Mouse (Mus musculus): ENCODE results near the gene Matk. TPM values are rescaled to one million over a fixed set of nuclear protein-coding genes. Genes with fewer than 3 reads are reported as not detected.

The Matk gene
- polyA plus RNA-seq, 1 experiment from 2014 or later: 44.2 TPM

GRCm38 (mm10) chr10:81273842-81274241, 21.1 kb downstream of the Matk start:
- no peak overlapping the region for H3K4me2 ChIP-seq (ENCODE audit: low read length)

GRCm38 (mm10) chr10:81277676-81278075, 24.9 kb downstream of the Matk start:
- no peaks in the 10 kb centered on the region for H3K9me3 ChIP-seq (ENCODE audit: control insufficient read depth, low read length)
- H3K36me3 ChIP-seq (ENCODE audit: control insufficient read depth, insufficient read depth): peaks cover 5% of the 10 kb centered on the region; the same call in 1 of the 2 replicates
- H3K4me3 ChIP-seq (replicated peaks; ENCODE audit: low read length): no peak overlapping the region
- H3K9ac ChIP-seq (replicated peaks; ENCODE audit: low read depth, low read length): no peak overlapping the region
- ATAC-seq: no peak
- WGBS: 82% methylated on average over 22 of the region's 22 CpGs
- H3K4me2 ChIP-seq (ENCODE audit: low read length): no peak overlapping the region
- no peaks in the 10 kb centered on the region for H3K27me3 ChIP-seq (replicated peaks; ENCODE audit: control insufficient read depth, insufficient read depth, low read length)
- H3K27ac ChIP-seq (ENCODE audit: low read length): no peak overlapping the region
- H3K4me1 ChIP-seq (replicated peaks; ENCODE audit: control insufficient read depth, insufficient read depth, low read length): no peaks in the 10 kb centered on the region

More at GRCm38 (mm10) chr10:81273842-81274241, 21.1 kb downstream of the Matk start:
- Histone ChIP-seq H3K27me3 (replicated peaks; ENCODE audit: control insufficient read depth, insufficient read depth, low read length) (no peaks in the 10 kb centered on the region), H3K36me3 (ENCODE audit: control insufficient read depth, insufficient read depth) (peaks cover 11% of the 10 kb centered on the region), H3K27ac (ENCODE audit: low read length) (no peak overlapping the region), H3K4me1 (replicated peaks; ENCODE audit: control insufficient read depth, insufficient read depth, low read length) (peaks cover 4% of the 10 kb centered on the region), H3K9me3 (ENCODE audit: control insufficient read depth, low read length) (no peaks in the 10 kb centered on the region), H3K9ac (replicated peaks; ENCODE audit: low read depth, low read length) (no peak overlapping the region), H3K4me3 (replicated peaks; ENCODE audit: low read length) (no peak overlapping the region)
- WGBS: 96% methylated on average over 19 of the region's 19 CpGs
- no peak for ATAC-seq

- WGBS: 53% methylated on average over 10 of the region's 10 CpGs
- ATAC-seq: no peak
Measured at GRCm38 (mm10) chr10:81279496-81279895, 26.8 kb downstream of the Matk start.

DNA sequence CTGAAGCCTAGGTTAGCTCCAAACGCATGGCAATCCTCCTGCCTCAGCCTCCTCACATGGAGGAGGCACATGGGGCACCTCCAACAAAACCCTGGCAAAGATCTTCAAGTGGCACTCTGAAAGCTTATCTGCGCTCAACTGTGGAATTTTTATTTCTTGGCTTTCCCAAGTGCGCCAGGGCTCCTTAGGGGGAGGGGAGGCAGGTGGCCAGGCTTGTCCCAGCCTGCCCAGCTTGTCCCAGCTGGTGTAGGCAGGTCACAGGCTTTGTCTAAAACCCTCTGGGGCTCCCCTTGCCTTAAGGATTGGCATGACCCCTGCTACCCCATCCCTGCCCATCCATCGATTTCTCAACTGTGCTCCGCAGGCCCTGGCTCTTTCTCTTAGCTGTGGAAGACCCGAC, 31.5 kb downstream of the Matk start:
- Histone ChIP-seq H3K9ac (replicated peaks; ENCODE audit: low read depth, low read length) (no peak overlapping the region), H3K27me3 (replicated peaks; ENCODE audit: control insufficient read depth, insufficient read depth, low read length) (peaks cover 6% of the 10 kb centered on the region), H3K4me2 (ENCODE audit: low read length) (no peak overlapping the region), H3K4me3 (replicated peaks; ENCODE audit: low read length) (no peak overlapping the region), H3K27ac (ENCODE audit: low read length) (no peak overlapping the region), H3K9me3 (ENCODE audit: control insufficient read depth, low read length) (no peaks in the 10 kb centered on the region), H3K4me1 (replicated peaks; ENCODE audit: control insufficient read depth, insufficient read depth, low read length) (peaks cover 15% of the 10 kb centered on the region; the same call in 1 of the 2 replicates), H3K36me3 (ENCODE audit: control insufficient read depth, insufficient read depth) (no peaks in the 10 kb centered on the region)
- ATAC-seq: no peak
- WGBS: 59% methylated on average over 6 of the region's 6 CpGs

More at GRCm38 (mm10) chr10:81279496-81279895, 26.8 kb downstream of the Matk start:
- Histone ChIP-seq H3K36me3 (ENCODE audit: control insufficient read depth, insufficient read depth) (no peaks in the 10 kb centered on the region), H3K4me1 (replicated peaks; ENCODE audit: control insufficient read depth, insufficient read depth, low read length) (no peaks in the 10 kb centered on the region), H3K9me3 (ENCODE audit: control insufficient read depth, low read length) (no peaks in the 10 kb centered on the region), H3K27me3 (replicated peaks; ENCODE audit: control insufficient read depth, insufficient read depth, low read length) (peaks cover 2% of the 10 kb centered on the region), H3K4me2 (ENCODE audit: low read length) (no peak overlapping the region), H3K4me3 (replicated peaks; ENCODE audit: low read length) (no peak overlapping the region), H3K27ac (ENCODE audit: low read length) (no peak overlapping the region), H3K9ac (replicated peaks; ENCODE audit: low read depth, low read length) (no peak overlapping the region)

GRCm38 (mm10) chr10:81284719-81285118, 32.0 kb downstream of the Matk start:
- Histone ChIP-seq H3K27me3 (replicated peaks; ENCODE audit: control insufficient read depth, insufficient read depth, low read length) (peaks cover 6% of the 10 kb centered on the region), H3K9me3 (ENCODE audit: control insufficient read depth, low read length) (no peaks in the 10 kb centered on the region), H3K9ac (replicated peaks; ENCODE audit: low read depth, low read length) (no peak overlapping the region; the same call in 1 of the 2 replicates), H3K4me2 (ENCODE audit: low read length) (peak overlapping the region; percentile 85; the same call in 1 of the 2 replicates), H3K4me3 (replicated peaks; ENCODE audit: low read length) (no peak overlapping the region), H3K36me3 (ENCODE audit: control insufficient read depth, insufficient read depth) (no peaks in the 10 kb centered on the region), H3K4me1 (replicated peaks; ENCODE audit: control insufficient read depth, insufficient read depth, low read length) (peaks cover 17% of the 10 kb centered on the region), H3K27ac (ENCODE audit: low read length) (no peak overlapping the region)
- no peak for ATAC-seq
- WGBS: 15% methylated on average over 17 of the region's 17 CpGs

DNA sequence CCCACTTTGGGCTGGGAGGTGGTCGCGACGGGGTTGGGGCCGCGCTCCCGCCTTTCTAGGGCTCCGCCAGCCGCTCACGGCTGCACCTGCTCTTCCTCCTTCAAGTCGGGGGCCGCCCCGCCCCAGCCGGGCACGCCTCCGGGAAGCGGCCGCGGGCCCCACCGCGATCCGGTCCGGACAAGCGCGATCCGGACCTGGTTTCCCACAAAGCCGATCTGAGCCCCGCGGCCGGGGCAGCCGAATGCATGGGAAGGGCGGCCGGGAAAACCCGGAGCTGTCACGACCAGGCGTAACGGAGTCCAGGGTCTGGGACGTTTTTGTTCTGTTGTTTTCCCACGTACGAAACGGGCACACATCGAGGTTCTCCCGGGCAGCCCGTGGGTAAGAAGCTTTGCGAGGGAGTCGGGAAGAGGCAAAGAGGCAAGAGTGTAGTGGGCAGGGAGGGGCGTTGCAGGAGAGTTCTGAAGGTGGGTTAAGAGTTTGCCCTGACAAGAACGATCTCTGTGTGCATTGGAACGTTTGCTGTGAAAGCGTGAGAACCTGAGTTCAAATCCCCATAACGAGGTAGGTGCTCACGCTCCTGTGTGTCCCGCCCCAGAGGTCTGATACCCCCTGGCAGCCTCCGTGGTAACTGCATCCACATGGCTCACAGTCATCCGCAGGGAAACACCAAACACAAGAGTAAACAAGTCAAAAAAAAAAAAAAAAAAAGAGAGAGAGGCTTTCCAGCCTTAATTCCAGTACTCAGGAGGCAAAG, 33.1 kb downstream of the Matk start:
- peak; percentile 86 for ATAC-seq
- no peaks in the 10 kb centered on the region for H3K36me3 ChIP-seq (ENCODE audit: control insufficient read depth, insufficient read depth)
- H3K4me1 ChIP-seq (replicated peaks; ENCODE audit: control insufficient read depth, insufficient read depth, low read length): peaks cover 23% of the 10 kb centered on the region
- H3K27me3 ChIP-seq (replicated peaks; ENCODE audit: control insufficient read depth, insufficient read depth, low read length): peaks cover 6% of the 10 kb centered on the region
- peak overlapping the region; percentile 85 for H3K4me2 ChIP-seq (ENCODE audit: low read length)
- H3K4me3 ChIP-seq (replicated peaks; ENCODE audit: low read length): peak overlapping the region; percentile 54
- no peaks in the 10 kb centered on the region for H3K9me3 ChIP-seq (ENCODE audit: control insufficient read depth, low read length)
- H3K27ac ChIP-seq (ENCODE audit: low read length): no peak overlapping the region
- peak overlapping the region; percentile 73 for H3K9ac ChIP-seq (replicated peaks; ENCODE audit: low read depth, low read length)
- 2% methylated on average over 54 of the region's 54 CpGs for WGBS

GRCm38 (mm10) chr10:81286586-81286985, 33.9 kb downstream of the Matk start:
- H3K9me3 ChIP-seq (ENCODE audit: control insufficient read depth, low read length): no peaks in the 10 kb centered on the region
- 49% methylated on average over 6 of the region's 6 CpGs for WGBS
- no peak overlapping the region for H3K27ac ChIP-seq (ENCODE audit: low read length)
- no peak overlapping the region for H3K4me2 ChIP-seq (ENCODE audit: low read length)
- peaks cover 27% of the 10 kb centered on the region for H3K4me1 ChIP-seq (replicated peaks; ENCODE audit: control insufficient read depth, insufficient read depth, low read length)
- no peak for ATAC-seq
- no peak overlapping the region for H3K4me3 ChIP-seq (replicated peaks; ENCODE audit: low read length)
- peaks cover 6% of the 10 kb centered on the region for H3K27me3 ChIP-seq (replicated peaks; ENCODE audit: control insufficient read depth, insufficient read depth, low read length)
- no peaks in the 10 kb centered on the region for H3K36me3 ChIP-seq (ENCODE audit: control insufficient read depth, insufficient read depth)
- no peak overlapping the region for H3K9ac ChIP-seq (replicated peaks; ENCODE audit: low read depth, low read length)

GRCm38 (mm10) chr10:81287513-81288157, 34.9 kb downstream of the Matk start:
- H3K36me3 ChIP-seq (ENCODE audit: control insufficient read depth, insufficient read depth): no peaks in the 10 kb centered on the region
- H3K4me3 ChIP-seq (replicated peaks; ENCODE audit: low read length): no peak overlapping the region
- H3K27ac ChIP-seq (ENCODE audit: low read length): no peak overlapping the region
- peaks cover 27% of the 10 kb centered on the region for H3K4me1 ChIP-seq (replicated peaks; ENCODE audit: control insufficient read depth, insufficient read depth, low read length)
- no peaks in the 10 kb centered on the region for H3K9me3 ChIP-seq (ENCODE audit: control insufficient read depth, low read length)
- no peak for ATAC-seq
- no peak overlapping the region for H3K9ac ChIP-seq (replicated peaks; ENCODE audit: low read depth, low read length)
- WGBS: 58% methylated on average over 8 of the region's 8 CpGs
- peaks cover 6% of the 10 kb centered on the region for H3K27me3 ChIP-seq (replicated peaks; ENCODE audit: control insufficient read depth, insufficient read depth, low read length)
- no peak overlapping the region for H3K4me2 ChIP-seq (ENCODE audit: low read length)

DNA sequence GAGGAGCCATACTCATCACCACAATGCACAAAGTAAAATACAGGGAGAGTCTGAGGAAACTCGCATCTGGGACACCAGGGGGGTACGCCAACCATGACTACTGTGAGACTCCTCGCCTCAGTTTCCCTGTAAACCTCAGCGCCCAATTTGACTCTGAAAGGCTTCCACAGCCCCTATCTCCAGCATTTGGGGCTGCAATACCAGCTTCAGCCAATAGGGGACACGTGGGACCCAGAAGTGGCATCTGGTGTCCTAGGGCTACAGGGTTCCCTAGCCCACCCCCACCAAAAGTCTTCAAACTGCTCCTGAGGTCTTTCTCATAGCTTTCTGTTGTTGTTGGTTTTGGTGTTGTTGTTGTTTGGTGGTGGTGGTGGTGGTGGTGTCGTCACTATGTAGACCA, 35.9 kb downstream of the Matk start:
- Histone ChIP-seq H3K4me1 (replicated peaks; ENCODE audit: control insufficient read depth, insufficient read depth, low read length) (peaks cover 27% of the 10 kb centered on the region), H3K4me2 (ENCODE audit: low read length) (no peak overlapping the region), H3K36me3 (ENCODE audit: control insufficient read depth, insufficient read depth) (no peaks in the 10 kb centered on the region), H3K4me3 (replicated peaks; ENCODE audit: low read length) (no peak overlapping the region), H3K9me3 (ENCODE audit: control insufficient read depth, low read length) (no peaks in the 10 kb centered on the region), H3K27ac (ENCODE audit: low read length) (no peak overlapping the region), H3K9ac (replicated peaks; ENCODE audit: low read depth, low read length) (no peak overlapping the region), H3K27me3 (replicated peaks; ENCODE audit: control insufficient read depth, insufficient read depth, low read length) (peaks cover 6% of the 10 kb centered on the region)
- no peak for ATAC-seq
- WGBS: 39% methylated on average over 6 of the region's 6 CpGs
